Mouse (Mus musculus) forebrain, embryonic 10.5 days (tissue): ENCODE data around the gene Rcc2. TPM values are rescaled to one million over a fixed set of nuclear protein-coding genes. Genes with fewer than 3 reads are reported as not detected.

ENCODE experiments used
- DNase-seq: peaks from one replicate; pipeline ENCODE4 v3.0.0-alpha.2; 2017; ENCODE audit warnings: low spot score; ENCODE audit errors: extremely low spot score
- H3K27ac ChIP-seq: fragments of 300-500 bp; sonication (generic); 2 replicates; pipeline ENCODE4 v1.5.1; 2016; ENCODE audit warnings: mild to moderate bottlenecking
- H3K27me3 ChIP-seq: fragments of 300-500 bp; sonication (generic); 2 replicates; pipeline ENCODE4 v1.6.1; 2016; ENCODE audit warnings: mild to moderate bottlenecking; ENCODE audit not compliant: poor library complexity, severe bottlenecking
- H3K36me3 ChIP-seq: fragments of 300-500 bp; sonication (generic); replicated peaks from 2 replicates; pipeline ENCODE4 v1.6.1; 2016; ENCODE audit warnings: mild to moderate bottlenecking, moderate library complexity
- H3K4me1 ChIP-seq: fragments of 300-500 bp; sonication (generic); 2 replicates; pipeline ENCODE4 v1.6.1; 2016
- H3K4me3 ChIP-seq: fragments of 300-500 bp; sonication (generic); 2 replicates; pipeline ENCODE4 v1.5.1; 2016; ENCODE audit warnings: mild to moderate bottlenecking, moderate library complexity
- H3K9me3 ChIP-seq: fragments of 300-500 bp; sonication (generic); 2 replicates; pipeline ENCODE4 v1.6.1; 2016; ENCODE audit warnings: mild to moderate bottlenecking, moderate library complexity
- WGBS: fragments of 180-500 bp; shearing (Covaris S2); methylation state at CpG from one replicate; pipeline ENCODE4 v1.1.7; 2016; 5-methylcytosine and 5-hydroxymethylcytosine counted together
- polyA plus RNA-seq: library from polyadenylated mRNA; unstranded; fragments of >200 nt; fragmentation: Nextera tagmentation; extraction: Ambion mirVana; gene quantifications from 2 replicates; pipeline ENCODE4 v1.2.1, GENCODE M21; 2016

Gene Rcc2
- polyA plus RNA-seq, 1 experiment from 2014 or later: 44.7 TPM

GRCm38 (mm10) chr4:140691481-140691880 is 8.9 kb upstream of the Rcc2 start:
- WGBS: 76% methylated on average over 7 of the region's 7 CpGs
- no peaks in the 10 kb centered on the region for H3K9me3 ChIP-seq
- no peaks in the 10 kb centered on the region for H3K27me3 ChIP-seq
- H3K4me1 ChIP-seq: peaks cover 29% of the 10 kb centered on the region
- DNase-seq: no peak
- 0 out of 2 replicates have a peak overlapping the region, but pooled peaks have one; percentile 20 for H3K27ac ChIP-seq
- H3K36me3 ChIP-seq: no peaks in the 10 kb centered on the region
- no peak overlapping the region for H3K4me3 ChIP-seq

- peaks cover 24% of the 10 kb centered on the region for H3K4me1 ChIP-seq
- H3K27me3 ChIP-seq: peaks cover 7% of the 10 kb centered on the region
- H3K4me3 ChIP-seq: no peak overlapping the region
- H3K36me3 ChIP-seq: no peaks in the 10 kb centered on the region
- H3K27ac ChIP-seq: no peak overlapping the region
- no peaks in the 10 kb centered on the region for H3K9me3 ChIP-seq
- no peak for DNase-seq
- 88% methylated on average over 4 of the region's 4 CpGs for WGBS
Observed at GRCm38 (mm10) chr4:140693513-140693912, 6.8 kb upstream of the Rcc2 start.

- no peak for DNase-seq
- Histone ChIP-seq H3K4me1 (peaks cover 29% of the 10 kb centered on the region), H3K27me3 (peaks cover 18% of the 10 kb centered on the region), H3K4me3 (no peak overlapping the region), H3K36me3 (no peaks in the 10 kb centered on the region), H3K9me3 (no peaks in the 10 kb centered on the region), H3K27ac (no peak overlapping the region)
- 40% methylated on average over 1 of the region's 1 CpGs for WGBS
Observed at GRCm38 (mm10) chr4:140694551-140695060, 5.7 kb upstream of the Rcc2 start.

GRCm38 (mm10) chr4:140695146-140695545 is 5.2 kb upstream of the Rcc2 start:
- DNase-seq: no peak
- H3K27me3 ChIP-seq: peaks cover 23% of the 10 kb centered on the region
- H3K9me3 ChIP-seq: no peaks in the 10 kb centered on the region
- no peak overlapping the region for H3K27ac ChIP-seq
- H3K4me3 ChIP-seq: no peak overlapping the region
- H3K36me3 ChIP-seq: no peaks in the 10 kb centered on the region
- WGBS: 78% methylated on average over 7 of the region's 7 CpGs
- H3K4me1 ChIP-seq: peaks cover 35% of the 10 kb centered on the region

- peaks cover 31% of the 10 kb centered on the region for H3K27me3 ChIP-seq
- no peak for DNase-seq
- no peak overlapping the region for H3K27ac ChIP-seq
- H3K4me1 ChIP-seq: peaks cover 38% of the 10 kb centered on the region
- no peak overlapping the region for H3K4me3 ChIP-seq
- H3K36me3 ChIP-seq: no peaks in the 10 kb centered on the region
- 86% methylated on average over 14 of the region's 14 CpGs for WGBS
- H3K9me3 ChIP-seq: no peaks in the 10 kb centered on the region
Observed at GRCm38 (mm10) chr4:140695675-140696585, 4.4 kb upstream of the Rcc2 start.

GRCm38 (mm10) chr4:140699441-140700127 is 757 bp upstream of the Rcc2 start:
- DNase-seq: peak; percentile 62
- peak overlapping the region; percentile 100 for H3K27ac ChIP-seq
- 6% methylated on average over 29 of the region's 29 CpGs for WGBS

GRCm38 (mm10) chr4:140701049-140701715 is 841 bp downstream of the Rcc2 start:
- under 1% methylated on average over 61 of the region's 61 CpGs for WGBS

More at GRCm38 (mm10) chr4:140699441-140700127, 757 bp upstream of the Rcc2 start:
- Histone ChIP-seq H3K9me3 (no peaks in the 10 kb centered on the region), H3K4me3 (peak overlapping the region; percentile 89), H3K27me3 (peaks cover 33% of the 10 kb centered on the region), H3K4me1 (peaks cover 47% of the 10 kb centered on the region), H3K36me3 (peaks cover 11% of the 10 kb centered on the region)

GRCm38 (mm10) chr4:140701716-140702561 is 1.6 kb downstream of the Rcc2 start:
- Histone ChIP-seq H3K27ac (peak overlapping the region; percentile 100), H3K9me3 (no peaks in the 10 kb centered on the region), H3K36me3 (peaks cover 35% of the 10 kb centered on the region), H3K4me3 (peak overlapping the region; percentile 89), H3K4me1 (peaks cover 61% of the 10 kb centered on the region), H3K27me3 (peaks cover 33% of the 10 kb centered on the region)
- peak; percentile 55 for DNase-seq
- WGBS: 2% methylated on average over 87 of the region's 107 CpGs

More at GRCm38 (mm10) chr4:140701049-140701715, 841 bp downstream of the Rcc2 start:
- peak overlapping the region; percentile 89 for H3K4me3 ChIP-seq
- peaks cover 33% of the 10 kb centered on the region for H3K27me3 ChIP-seq
- DNase-seq: peak; percentile 81
- H3K27ac ChIP-seq: peak overlapping the region; percentile 100
- no peaks in the 10 kb centered on the region for H3K9me3 ChIP-seq
- peaks cover 27% of the 10 kb centered on the region for H3K36me3 ChIP-seq
- peaks cover 56% of the 10 kb centered on the region for H3K4me1 ChIP-seq

GRCm38 (mm10) chr4:140702611-140703327 is 2.4 kb downstream of the Rcc2 start:
- H3K27ac ChIP-seq: peak overlapping the region; percentile 100
- peaks cover 43% of the 10 kb centered on the region for H3K36me3 ChIP-seq
- peak; percentile 75 for DNase-seq
- peak overlapping the region; percentile 89 for H3K4me3 ChIP-seq
- 2% methylated on average over 37 of the region's 68 CpGs for WGBS
- H3K27me3 ChIP-seq: peaks cover 33% of the 10 kb centered on the region
- peaks cover 69% of the 10 kb centered on the region for H3K4me1 ChIP-seq
- no peaks in the 10 kb centered on the region for H3K9me3 ChIP-seq

- 7% methylated on average over 8 of the region's 8 CpGs for WGBS
- H3K27me3 ChIP-seq: peaks cover 24% of the 10 kb centered on the region
- peak overlapping the region; percentile 100 for H3K27ac ChIP-seq
- H3K9me3 ChIP-seq: no peaks in the 10 kb centered on the region
- peak overlapping the region; percentile 89 for H3K4me3 ChIP-seq
- H3K4me1 ChIP-seq: peaks cover 69% of the 10 kb centered on the region
- DNase-seq: peak; percentile 64
- H3K36me3 ChIP-seq: peaks cover 52% of the 10 kb centered on the region
Observed at GRCm38 (mm10) chr4:140703636-140704035, 3.3 kb downstream of the Rcc2 start.

GRCm38 (mm10) chr4:140704166-140704565 is 3.8 kb downstream of the Rcc2 start:
- H3K36me3 ChIP-seq: peaks cover 57% of the 10 kb centered on the region
- WGBS: 55% methylated on average over 4 of the region's 4 CpGs
- peaks cover 19% of the 10 kb centered on the region for H3K27me3 ChIP-seq
- peaks cover 67% of the 10 kb centered on the region for H3K4me1 ChIP-seq
- no peak for DNase-seq
- H3K9me3 ChIP-seq: no peaks in the 10 kb centered on the region
- peak overlapping the region; percentile 89 for H3K4me3 ChIP-seq
- peak overlapping the region; percentile 100 for H3K27ac ChIP-seq
